Mouse (Mus musculus) ovary, postnatal 14 days (tissue): ENCODE measurements around the gene C130060K24Rik.

Experiments
- DNase-seq: peaks from one replicate; pipeline ENCODE4 v3.0.0; 2022; ENCODE audit warnings: low spot score

Gene C130060K24Rik

GRCm38 (mm10) chr6:65380918-65381772 is at the start of gene C130060K24Rik:
Gene C130060K24Rik (plus strand): TSS chr6:65381105.
- DNase-seq: peak; percentile 1

DNA sequence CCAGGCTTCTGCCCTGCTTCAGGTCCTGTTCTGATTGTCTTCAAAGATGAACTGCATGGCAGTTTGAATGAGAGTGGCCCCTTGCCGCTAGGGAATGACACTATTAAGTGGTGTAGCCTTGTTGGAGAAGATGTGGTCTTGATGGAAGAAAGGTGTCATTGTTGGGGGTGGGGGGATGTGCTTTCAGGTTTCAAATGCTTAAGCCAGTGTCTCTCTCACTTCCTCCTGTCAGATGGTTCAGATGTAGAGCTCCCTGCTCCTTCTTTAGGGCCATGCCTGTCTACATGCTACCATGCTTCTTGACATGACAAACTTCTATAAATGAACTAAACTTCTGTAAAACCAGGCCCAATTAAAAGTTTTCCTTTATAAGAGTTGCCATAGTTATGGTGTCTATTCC is 46.7 kb upstream of the C130060K24Rik start:
- DNase-seq: no peak

DNA sequence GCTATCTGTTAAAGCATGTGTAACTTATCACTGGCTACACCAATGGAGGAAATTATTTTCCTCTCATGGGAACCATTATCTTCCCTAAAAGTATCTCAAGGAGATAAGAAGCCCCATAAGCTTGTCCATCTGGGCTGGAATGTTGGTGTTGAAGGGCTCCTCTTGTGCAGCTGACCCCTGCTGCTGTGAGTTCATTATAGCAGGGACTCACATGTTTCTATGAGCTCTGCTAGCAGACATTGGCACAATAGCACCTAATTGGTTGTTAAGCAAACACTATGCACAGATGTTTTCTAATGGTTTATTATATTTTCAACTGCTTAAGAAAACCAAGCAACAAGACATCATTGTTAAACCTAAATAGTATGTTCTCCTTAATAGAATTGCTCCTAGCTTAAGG is 41.5 kb upstream of the C130060K24Rik start:
- DNase-seq: no peak

DNA sequence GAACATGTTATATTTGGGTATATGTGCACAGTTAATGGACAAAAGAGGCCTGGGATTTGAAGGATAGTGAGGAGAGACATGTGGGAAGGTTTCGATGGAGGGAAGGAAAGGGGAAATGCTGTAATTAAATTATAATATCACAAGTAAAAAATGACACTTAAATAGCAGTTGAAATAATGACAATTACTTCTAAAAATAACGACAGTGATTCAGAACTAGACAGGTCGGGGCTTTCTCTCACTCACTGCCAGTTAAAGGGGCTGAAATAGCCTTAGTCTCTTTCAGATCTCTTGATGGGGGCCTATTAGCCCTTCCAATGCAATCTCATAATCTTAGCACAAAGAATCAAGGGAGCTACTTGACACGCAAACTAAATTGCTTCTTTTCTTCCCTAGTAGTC is 39.5 kb upstream of the C130060K24Rik start:
- no peak for DNase-seq

DNA sequence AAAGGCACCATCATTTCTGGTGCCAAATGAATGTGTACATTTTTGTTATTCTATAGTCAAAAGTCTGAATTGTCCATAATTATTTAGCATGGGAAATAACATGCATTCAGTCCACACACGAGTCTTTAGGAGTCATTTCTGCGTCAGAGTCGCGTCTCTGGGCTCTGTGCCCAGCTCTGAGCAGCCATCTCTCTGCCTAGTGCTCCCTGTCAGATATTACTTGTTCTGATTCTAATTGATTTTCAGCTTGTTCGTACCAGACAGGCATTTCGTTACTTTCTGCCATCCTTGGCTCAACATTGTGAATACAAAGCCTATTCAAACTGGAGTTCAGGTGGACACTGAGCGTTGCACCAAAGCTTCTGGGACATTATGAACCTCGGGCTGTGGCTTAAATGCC is 33.2 kb upstream of the C130060K24Rik start:
- no peak for DNase-seq

DNA sequence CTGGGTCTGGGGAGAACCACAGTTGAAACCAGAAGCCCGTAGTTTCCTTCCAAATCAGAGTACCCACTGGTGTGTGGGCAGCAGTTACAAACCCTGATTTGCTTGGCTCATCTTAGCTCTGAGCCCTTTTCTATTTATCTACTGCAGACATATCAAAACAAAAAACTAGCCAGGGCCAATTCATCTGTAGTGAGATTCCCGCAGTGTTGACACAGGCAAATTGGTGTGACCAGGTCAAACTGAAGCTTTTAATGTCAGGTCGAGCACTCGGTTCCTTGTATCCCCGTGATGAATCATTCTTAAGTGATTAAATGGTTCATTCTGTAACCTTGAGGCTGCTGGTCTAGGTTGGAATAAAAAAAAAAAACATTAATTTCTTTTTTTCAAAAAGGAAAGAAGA is 32.6 kb upstream of the C130060K24Rik start:
- no peak for DNase-seq

- no peak for DNase-seq
These were observed 29.3 kb upstream of the C130060K24Rik start for GRCm38 (mm10) chr6:65351622-65352021.

GRCm38 (mm10) chr6:65375918-65376317 is 5.0 kb upstream of the C130060K24Rik start:
- DNase-seq: no peak

- no peak for DNase-seq
These were observed 41.0 kb downstream of the C130060K24Rik start for GRCm38 (mm10) chr6:65421888-65422287.

DNA sequence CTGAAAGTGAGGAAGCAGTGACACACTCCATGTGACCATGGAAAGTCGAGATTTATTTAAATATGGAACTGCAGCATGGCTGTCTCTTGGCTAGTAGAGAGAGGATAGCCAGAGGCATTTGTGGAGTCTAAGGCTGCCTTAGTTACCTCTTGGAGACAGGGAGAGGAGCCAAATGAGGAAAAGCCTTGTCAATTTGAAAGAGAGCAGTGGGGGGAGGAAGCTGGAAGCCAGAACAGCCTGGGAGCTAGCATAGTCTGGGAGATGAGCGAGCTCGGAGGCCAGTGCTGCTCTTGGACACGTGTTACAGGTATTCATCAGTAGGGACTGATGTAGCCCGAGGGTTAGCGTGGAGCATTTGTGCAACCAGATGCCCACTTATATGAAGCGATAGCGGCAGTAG is 46.2 kb downstream of the C130060K24Rik start:
- no peak for DNase-seq

GRCm38 (mm10) chr6:65433159-65433558 is 52.3 kb downstream of the C130060K24Rik start:
- DNase-seq: no peak

DNA sequence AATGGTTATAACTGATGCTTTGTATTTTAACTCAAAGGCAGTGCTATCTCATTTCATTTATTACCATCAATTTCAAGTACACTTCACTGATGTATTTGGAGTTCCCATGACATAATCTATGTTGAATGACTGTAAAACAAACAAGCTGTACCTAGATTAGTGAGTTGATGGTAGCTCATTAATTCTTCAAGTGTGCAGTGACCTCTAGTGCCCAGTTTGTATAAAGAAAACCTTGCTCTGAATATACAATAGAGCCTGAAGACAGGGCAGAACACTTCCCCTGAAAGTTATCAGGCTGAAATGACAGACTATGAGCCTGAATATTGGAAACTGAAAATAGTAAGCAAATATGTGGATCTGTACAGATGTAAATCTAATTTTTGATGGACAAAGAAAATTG is 72.6 kb downstream of the C130060K24Rik start:
- peak; percentile 1 for DNase-seq

DNA sequence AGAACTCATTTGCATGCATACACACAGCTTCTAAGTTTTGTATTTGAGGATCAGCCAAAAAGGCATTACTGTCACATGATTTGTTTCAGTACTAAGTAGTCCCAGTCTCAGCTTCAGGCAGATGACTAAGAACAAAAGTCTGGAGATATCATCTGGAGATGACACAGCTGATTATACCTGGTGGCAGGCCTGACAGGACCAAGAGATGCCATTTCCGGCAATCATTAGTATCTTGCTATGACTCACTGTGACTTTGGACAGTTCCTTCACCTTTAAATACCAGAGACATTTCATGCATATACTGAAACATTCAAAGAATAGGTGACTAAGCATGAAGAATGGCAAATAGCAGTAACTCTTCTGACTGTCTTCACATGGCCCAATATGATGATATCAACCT is 84.4 kb downstream of the C130060K24Rik start:
- no peak for DNase-seq

DNA sequence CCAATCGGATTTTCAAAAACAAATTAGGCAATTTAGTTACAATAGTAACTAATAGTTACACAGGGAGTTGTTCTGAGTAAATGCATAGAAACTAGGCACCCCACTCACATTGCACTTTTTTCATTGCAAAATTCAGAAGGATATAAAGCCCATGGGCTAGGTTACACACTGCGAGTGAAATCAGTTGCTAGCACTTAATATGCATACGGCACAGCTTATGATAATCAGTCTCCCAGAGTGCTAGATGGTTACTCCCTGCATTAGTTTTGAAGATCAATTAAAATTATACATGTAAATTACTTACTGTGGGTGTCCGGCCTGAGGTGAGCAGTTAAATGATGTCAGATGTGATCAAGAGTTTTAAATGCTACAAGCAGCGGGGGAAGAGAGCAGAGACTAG is 89.4 kb downstream of the C130060K24Rik start:
- DNase-seq: no peak

- DNase-seq: no peak
These were observed 91.5 kb downstream of the C130060K24Rik start for GRCm38 (mm10) chr6:65472455-65472854.

GRCm38 (mm10) chr6:65498786-65499185 is 117.9 kb downstream of the C130060K24Rik start:
- no peak for DNase-seq
